Mouse (Mus musculus) liver, postnatal 0 days (tissue): ENCODE data around the gene Nkapl. TPM values are rescaled to one million over a fixed set of nuclear protein-coding genes. Genes with fewer than 3 reads are reported as not detected.

Experiments
- ATAC-seq: fragments of 200-750 bp; cut with Nextera tagmentation; 2 replicates; pipeline ENCODE4 v1.8.0; 2017; ENCODE audit warnings: mild to moderate bottlenecking, moderate library complexity
- DNase-seq: peaks from one replicate; pipeline ENCODE4 v3.0.0-alpha.2; 2016
- H3K27ac ChIP-seq: fragments of 300-500 bp; sonication (generic); 2 replicates; pipeline ENCODE4 v1.5.1; 2014; ENCODE audit warnings: antibody characterized with exemption, moderate library complexity, mild to moderate bottlenecking, low read depth
- H3K27me3 ChIP-seq: fragments of 300-500 bp; sonication (generic); 2 replicates; pipeline ENCODE4 v1.6.1; 2014; ENCODE audit warnings: low read length, control low read depth, mixed read lengths; ENCODE audit not compliant: insufficient read depth
- H3K36me3 ChIP-seq: fragments of 300-500 bp; sonication (generic); replicated peaks from 2 replicates; pipeline ENCODE4 v1.6.1; 2014; ENCODE audit warnings: mild to moderate bottlenecking, control low read depth, low read length, moderate library complexity, mixed read lengths; ENCODE audit not compliant: insufficient read depth
- H3K4me1 ChIP-seq: fragments of 300-500 bp; sonication (generic); 2 replicates; pipeline ENCODE4 v1.6.1; 2014; ENCODE audit warnings: antibody characterized with exemption, mild to moderate bottlenecking, control low read depth; ENCODE audit not compliant: insufficient read depth
- H3K4me2 ChIP-seq: fragments of 300-500 bp; sonication (generic); 2 replicates; pipeline ENCODE4 v1.6.1; 2014; ENCODE audit warnings: low read depth, mild to moderate bottlenecking, low read length, moderate library complexity, mixed read lengths
- H3K4me3 ChIP-seq: fragments of 300-500 bp; sonication (generic); 2 replicates; pipeline ENCODE4 v1.5.1; 2014; ENCODE audit warnings: low read depth, low read length
- H3K9ac ChIP-seq: fragments of 300-500 bp; sonication (generic); replicated peaks from 2 replicates; pipeline ENCODE4 v1.6.1; 2014; ENCODE audit warnings: mild to moderate bottlenecking, moderate library complexity
- H3K9me3 ChIP-seq: fragments of 300-500 bp; sonication (generic); 2 replicates; pipeline ENCODE4 v1.6.1; 2016; ENCODE audit warnings: mild to moderate bottlenecking, control low read depth, low read length, mixed read lengths
- CTCF ChIP-seq: sonication (generic); IDR thresholded peaks from 2 replicates; pipeline ENCODE4 v1.5.1; 2016; ENCODE audit warnings: antibody characterized with exemption, low read depth
- EP300 ChIP-seq: IDR thresholded peaks from 2 replicates; pipeline ENCODE4 v1.6.1; 2016; ENCODE audit warnings: antibody characterized with exemption, low read depth, mild to moderate bottlenecking
- WGBS: fragments of 180-500 bp; shearing (Covaris S2); extraction: QIAGEN DNeasy Blood & Tissue Kit; methylation state at CpG from one replicate; pipeline ENCODE4 v1.1.7; 2014; ENCODE audit not compliant: insufficient replicate concordance; 5-methylcytosine and 5-hydroxymethylcytosine counted together
- polyA plus RNA-seq: library from polyadenylated mRNA; unstranded; fragments of >200 nt; fragmentation: Nextera tagmentation; extraction: Ambion mirVana; gene quantifications from 2 replicates; pipeline ENCODE4 v1.2.1, GENCODE M21; 2015

Nkapl gene
- polyA plus RNA-seq, 1 experiment from 2014 or later, result 2.0 TPM

- H3K9me3 ChIP-seq, result no peaks in the 10 kb centered on the region
- peak overlapping the region; percentile 67 for H3K4me3 ChIP-seq
- H3K27me3 ChIP-seq, result no peaks in the 10 kb centered on the region
- WGBS, result 18% methylated on average over 10 of the region's 10 CpGs
- H3K27ac ChIP-seq, result peak overlapping the region; percentile 75
- DNase-seq, result no peak
- H3K4me1 ChIP-seq, result peaks cover 8% of the 10 kb centered on the region; the same call in 1 of the 2 replicates
- TF ChIP-seq CTCF, result no peak
- TF ChIP-seq EP300, result no peak
- no peak for ATAC-seq
- peak overlapping the region; percentile 77 for H3K9ac ChIP-seq
- peak overlapping the region; percentile 96 for H3K4me2 ChIP-seq
- H3K36me3 ChIP-seq, result peaks cover 23% of the 10 kb centered on the region
Measured at GRCm38 (mm10) chr13:21441207-21441572, 27.1 kb downstream of the Nkapl start.

DNA sequence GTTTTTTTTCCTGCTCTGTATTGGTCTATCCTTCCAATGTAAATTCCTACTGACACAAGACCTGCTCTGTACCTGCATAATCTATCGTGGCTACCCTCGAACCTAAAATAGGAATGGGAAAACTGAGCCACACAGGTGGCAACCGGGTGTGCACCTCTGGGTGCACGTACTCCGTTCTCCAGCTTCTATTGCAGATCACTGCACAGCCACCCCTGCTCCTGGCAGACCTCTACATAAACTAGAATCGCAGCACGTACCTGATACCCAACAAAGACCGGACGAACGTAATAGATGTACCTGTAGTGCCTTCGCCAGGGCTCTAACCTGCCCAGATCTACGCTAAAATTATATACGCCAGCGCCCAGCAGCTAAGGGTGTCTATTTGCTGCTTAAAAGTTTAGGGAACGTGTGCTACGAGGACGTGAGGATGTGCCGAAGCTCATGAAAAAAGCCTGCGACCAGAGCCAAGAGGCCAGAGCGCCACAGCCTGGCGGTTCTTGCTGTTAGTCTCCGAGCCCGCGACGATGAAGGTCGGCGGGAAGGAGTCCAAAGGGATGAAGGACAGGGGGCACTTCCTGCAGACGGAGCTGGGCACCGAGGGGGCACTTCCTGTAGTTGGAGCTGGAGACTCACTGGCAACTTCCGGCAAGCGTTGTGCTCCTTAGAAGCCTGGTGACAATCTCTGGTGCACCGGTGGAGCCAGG lies 27.7 kb downstream of the Nkapl start, which contains the start of gene Pgbd1:
TSS of gene Pgbd1 (minus strand) at position 556 of the 704 bp plus-strand sequence.
- Histone ChIP-seq H3K4me2 (peak within 1 kb of the TSS; percentile 96), H3K36me3 (peaks cover 19% of the 10 kb centered on the region), H3K4me3 (peak within 1 kb of the TSS; percentile 67), H3K9ac (peak within 1 kb of the TSS; percentile 77), H3K4me1 (peaks cover 8% of the 10 kb centered on the region; the same call in 1 of the 2 replicates), H3K27ac (peak within 1 kb of the TSS; percentile 75), H3K9me3 (no peaks in the 10 kb centered on the region), H3K27me3 (no peaks in the 10 kb centered on the region)
- peak; percentile 70 for DNase-seq
- peak; percentile 80 for ATAC-seq
- under 1% methylated on average over 32 of the region's 32 CpGs for WGBS
- no peak for TF ChIP-seq EP300
- TF ChIP-seq CTCF, result peak; percentile 66

DNA sequence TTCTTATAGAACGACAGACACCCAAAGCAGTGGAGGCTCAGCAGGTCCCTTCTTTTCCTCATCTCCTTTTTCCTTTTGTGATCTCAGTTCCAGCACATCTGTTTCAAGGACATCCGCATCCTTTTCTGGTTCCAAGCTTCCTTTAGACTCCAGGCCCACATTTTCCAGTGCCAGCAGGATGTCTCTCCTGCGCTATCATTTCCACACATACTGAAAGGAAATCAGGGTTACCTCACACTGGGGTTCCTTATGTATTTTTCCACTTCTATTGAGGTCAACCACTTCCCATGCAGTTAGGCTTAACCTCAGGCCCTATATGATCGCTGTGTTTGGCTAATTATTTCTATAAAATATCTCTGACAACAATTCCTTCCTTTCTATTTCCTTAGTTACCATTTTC lies 32.8 kb downstream of the Nkapl start:
- no peak for ATAC-seq
- DNase-seq, result no peak

GRCm38 (mm10) chr13:21427631-21428030 lies 40.7 kb downstream of the Nkapl start:
- no peaks in the 10 kb centered on the region for H3K27me3 ChIP-seq
- ATAC-seq (no peak), DNase-seq (no peak)
- H3K36me3 ChIP-seq, result no peaks in the 10 kb centered on the region
- 87% methylated on average over 1 of the region's 1 CpGs for WGBS
- H3K4me3 ChIP-seq, result no peak overlapping the region
- no peak overlapping the region for H3K27ac ChIP-seq
- no peak overlapping the region for H3K9ac ChIP-seq
- no peaks in the 10 kb centered on the region for H3K9me3 ChIP-seq
- H3K4me2 ChIP-seq, result no peak overlapping the region
- TF ChIP-seq CTCF, result no peak
- H3K4me1 ChIP-seq, result no peaks in the 10 kb centered on the region

More for the DNA sequence above, 32.8 kb downstream of the Nkapl start:
- H3K36me3 ChIP-seq, result no peaks in the 10 kb centered on the region
- WGBS, result 66% methylated on average over 4 of the region's 4 CpGs
- no peak overlapping the region for H3K9ac ChIP-seq
- TF ChIP-seq EP300 (no peak), CTCF (no peak)
- H3K4me1 ChIP-seq, result peaks cover 6% of the 10 kb centered on the region; the same call in 1 of the 2 replicates
- no peak overlapping the region for H3K4me3 ChIP-seq
- H3K27me3 ChIP-seq, result no peaks in the 10 kb centered on the region
- H3K9me3 ChIP-seq, result no peaks in the 10 kb centered on the region
- H3K4me2 ChIP-seq, result no peak overlapping the region
- no peak overlapping the region for H3K27ac ChIP-seq

DNA sequence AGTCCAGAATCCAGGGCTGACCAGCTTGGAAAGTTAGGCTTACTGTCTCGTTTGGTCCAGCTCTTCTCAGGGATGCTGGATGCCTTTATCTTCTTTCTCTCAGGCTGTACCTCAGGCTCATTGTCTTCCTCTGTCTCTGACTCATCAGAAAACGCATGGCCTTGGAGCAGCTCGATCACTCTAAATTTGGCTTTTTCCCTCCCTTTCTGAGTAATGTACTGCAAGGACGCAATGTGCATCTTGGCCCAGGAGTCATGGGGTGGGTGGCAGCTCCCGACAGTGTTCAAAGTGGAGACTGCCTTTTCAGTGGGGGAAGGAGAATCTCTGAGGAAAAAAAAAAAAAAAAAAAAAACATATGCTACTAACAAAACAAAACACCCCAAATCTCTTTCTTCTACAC lies 45.0 kb downstream of the Nkapl start:
- DNase-seq (no peak), ATAC-seq (no peak)
- Histone ChIP-seq H3K36me3 (no peaks in the 10 kb centered on the region), H3K27ac (no peak overlapping the region), H3K27me3 (no peaks in the 10 kb centered on the region), H3K4me2 (no peak overlapping the region), H3K9ac (no peak overlapping the region), H3K9me3 (no peaks in the 10 kb centered on the region), H3K4me3 (no peak overlapping the region), H3K4me1 (peaks cover 6% of the 10 kb centered on the region; the same call in 1 of the 2 replicates)
- TF ChIP-seq CTCF (no peak), EP300 (no peak)
- 62% methylated on average over 5 of the region's 5 CpGs for WGBS

- Histone ChIP-seq H3K9me3 (no peaks in the 10 kb centered on the region), H3K4me3 (no peak overlapping the region), H3K27me3 (no peaks in the 10 kb centered on the region), H3K4me2 (peak overlapping the region; percentile 30; the same call in 1 of the 2 replicates), H3K27ac (peak overlapping the region; percentile 65), H3K4me1 (peaks cover 22% of the 10 kb centered on the region; the same call in 1 of the 2 replicates), H3K36me3 (no peaks in the 10 kb centered on the region), H3K9ac (no peak overlapping the region)
- peak; percentile 91 for TF ChIP-seq EP300
- no peak for TF ChIP-seq CTCF
- 39% methylated on average over 6 of the region's 6 CpGs for WGBS
- DNase-seq (peak; percentile 53), ATAC-seq (peak; percentile 95)
Measured at GRCm38 (mm10) chr13:21418865-21419264, 49.4 kb downstream of the Nkapl start.
